Comparison of ENCODE assay signal across 9 mouse cellular contexts in genomic region chr2:74658667-74659371, GRCm38 (mm10). TPM values are rescaled to one million over a fixed set of nuclear protein-coding genes. Genes with fewer than 3 reads are reported as not detected.
DNase-seq lines count a peak whose midpoint lies in the region; ATAC-seq lines count a peak whose summit lies in the region.
"Had no signal": no experiment of that assay in that cellular context is flagged by ENCODE, and none has a peak within 500 bp of the region (broad histone marks: within the 10 kb centered on the region; RNA-seq: fewer than 3 reads in every experiment).

No protein-coding gene starts in this region.

- WGBS in limb, embryonic 11.5 days: under 1% methylated on average over 47 of the region's 47 CpGs

- H3K27ac ChIP-seq in limb, embryonic 11.5 days (replicated peaks; ENCODE audit: low read depth, low read length): peak overlapping the region; percentile 68

- peak overlapping the region; percentile 81 for H3K9ac ChIP-seq in limb, embryonic 11.5 days (ENCODE audit: low read length)

- H3K27me3 ChIP-seq in limb, embryonic 11.5 days (ENCODE audit: control insufficient read depth, insufficient read depth, low read length): peaks cover 60% of the 10 kb centered on the region

- H3K36me3 ChIP-seq in limb, embryonic 11.5 days (ENCODE audit: control insufficient read depth, insufficient read depth, low read length): no peaks in the 10 kb centered on the region

- ATAC-seq in limb, embryonic 11.5 days (ENCODE audit: insufficient number of reproducible peaks, low FRiP score, low TSS enrichment, low read depth): no peak

- peak overlapping the region; percentile 38 for H3K4me3 ChIP-seq in limb, embryonic 11.5 days (ENCODE audit: low read depth, low read length)

- H3K9me3 ChIP-seq in limb, embryonic 11.5 days (ENCODE audit: control insufficient read depth, low read length): no peaks in the 10 kb centered on the region

- H3K4me1 ChIP-seq in limb, embryonic 11.5 days (ENCODE audit: control insufficient read depth, insufficient read depth, low read length): peaks cover 13% of the 10 kb centered on the region

- peak; percentile 27 to 56 for DNase-seq in cerebellum, postnatal 10 days
- DNase-seq in cerebellum, adult 11-12 months: no peak
- peak; percentile 36 for DNase-seq in right cerebral cortex, postnatal 25 days
- DNase-seq in right cerebral cortex, postnatal 36 days (ENCODE audit: low spot score in 2 of 2): no peak
- DNase-seq in limb, embryonic 11.5 days (ENCODE audit: low spot score): peak; percentile 79
- DNase-seq in retina, embryonic 14.5 days (ENCODE audit: low spot score): peak; percentile 45
- no peak for DNase-seq in layer of hippocampus, adult 9-10 months (ENCODE audit: low spot score)
- DNase-seq in left cerebral cortex, adult 9 months (ENCODE audit: low spot score in 2 of 2): no peak

- H3K4me2 ChIP-seq in limb, embryonic 11.5 days (ENCODE audit: low read depth, severe bottlenecking): peak overlapping the region; percentile 33

RNA-seq across cellular contexts. Expression of gene Evx2, which starts 0.5 kb away (rescaled TPM):
- polyA plus RNA-seq in limb, embryonic 11.5 days (2014; fragmentation: Nextera tagmentation; extraction: Ambion mirVana): 3.3 and 3.8 TPM in 2 replicates
- polyA plus RNA-seq: stomach, embryonic 16.5 days had no signal

RNA-seq across cellular contexts. Expression of gene Hoxd13, which starts 9.3 kb away (rescaled TPM):
- polyA plus RNA-seq in limb, embryonic 11.5 days (2014; fragmentation: Nextera tagmentation; extraction: Ambion mirVana): 55.3 and 59.8 TPM in 2 replicates
- polyA plus RNA-seq: stomach, embryonic 16.5 days had no signal

RNA-seq across cellular contexts. Expression of gene Hoxd12, which starts 16.0 kb away (rescaled TPM):
- 80.7 and 82.2 TPM in 2 replicates for polyA plus RNA-seq in limb, embryonic 11.5 days (2014; fragmentation: Nextera tagmentation; extraction: Ambion mirVana)

RNA-seq across cellular contexts. Expression of gene Hoxd11, which starts 20.5 kb away (rescaled TPM):
- 59.6 and 64.4 TPM in 2 replicates for polyA plus RNA-seq in limb, embryonic 11.5 days (2014; fragmentation: Nextera tagmentation; extraction: Ambion mirVana)
- polyA plus RNA-seq: stomach, embryonic 16.5 days had no signal

RNA-seq across cellular contexts. Expression of gene Hoxd10, which starts 32.9 kb away (rescaled TPM):
- polyA plus RNA-seq in limb, embryonic 11.5 days (2014; fragmentation: Nextera tagmentation; extraction: Ambion mirVana): 52.0 and 55.0 TPM in 2 replicates

Comparison
In these comparisons a context has a peak if more than half of its experiments do, and no peak if none do; other contexts are left out.
1. DNase-seq: peak in cerebellum, postnatal 10 days (2 of 2), right cerebral cortex, postnatal 25 days (single experiment), limb, embryonic 11.5 days (single experiment) and retina, embryonic 14.5 days (single experiment); none in cerebellum, adult 11-12 months (single experiment), right cerebral cortex, postnatal 36 days (0 of 2), layer of hippocampus, adult 9-10 months (single experiment) and left cerebral cortex, adult 9 months (0 of 2).